Mouse (Mus musculus): Measurements from ENCODE around the gene Zfp385a. TPM values are rescaled to one million over a fixed set of nuclear protein-coding genes. Genes with fewer than 3 reads are reported as not detected.

Zfp385a gene
- total and polyA plus RNA-seq, 3 experiments = 1.2 to 59.9 (median 2.7) TPM

- dilution Hi-C loops (cut with MboI; ENCODE audit: extremely low pct_ligation_motif_present, extremely low pct_unique_long_range_greater_than_20kb, low sequenced_read_pairs) = no loop called here
- H3K27me3 ChIP-seq (replicated peaks) = no peaks in the 10 kb centered on the region
- no peak for DNase-seq (ENCODE audit: extremely low read depth)
- TF ChIP-seq SIN3A (IDR thresholded peaks at IDR 0.05; ENCODE audit: low read length) (no peak), MAX (IDR thresholded peaks at IDR 0.05; ENCODE audit: low read length) (no peak), MXI1 (IDR thresholded peaks at IDR 0.05; ENCODE audit: low read depth, low read length) (no peak), MYC (IDR thresholded peaks at IDR 0.05; ENCODE audit: low read depth, low read length) (no peak), E2F4 (IDR thresholded peaks at IDR 0.05; ENCODE audit: insufficient replicate concordance, low read depth, low read length) (no peak), GABPA (IDR thresholded peaks at IDR 0.05; ENCODE audit: insufficient replicate concordance, low read depth, low read length) (no peak), CHD2 (IDR thresholded peaks at IDR 0.05; ENCODE audit: low read length) (no peak), ZC3H11A (IDR thresholded peaks at IDR 0.05; ENCODE audit: low read depth, low read length) (no peak), IRF4 (IDR thresholded peaks at IDR 0.05; ENCODE audit: low read depth, low read length) (no peak), JUN (IDR thresholded peaks at IDR 0.05; ENCODE audit: insufficient read depth, low read depth, low read length) (no peak), EP300 (IDR thresholded peaks at IDR 0.05; ENCODE audit: low read length) (no peak), JUND (conservative IDR thresholded peaks at IDR 0.05; ENCODE audit: low read depth, low read length) (no peak)
- H3K4me1 ChIP-seq (ENCODE audit: control insufficient read depth in 1 of 2, insufficient read depth in 2 of 2) = peaks cover 15 to 46% of the 10 kb centered on the region in 2 experiments
- H3K4me3 ChIP-seq (replicated peaks in 1 of 3; ENCODE audit: low read depth in 2 of 3, low read length in 2 of 3, poor library complexity in 1 of 3) = no peak overlapping the region
- H3K4me2 ChIP-seq (ENCODE audit: insufficient read depth, low read depth, poor library complexity, severe bottlenecking) = no peak overlapping the region
- H3K9me3 ChIP-seq (replicated peaks; ENCODE audit: low read length) = no peaks in the 10 kb centered on the region
- in situ Hi-C loops (cut with MboI; ENCODE audit: low pct_ligation_motif_present, low pct_unique_long_range_greater_than_20kb, low sequenced_read_pairs) = no loop called here
- no peaks in the 10 kb centered on the region for H3K79me2 ChIP-seq (replicated peaks; ENCODE audit: control insufficient read depth, extremely low read depth, insufficient read depth, poor library complexity, severe bottlenecking)
- no peak overlapping the region for H3K27ac ChIP-seq (ENCODE audit: insufficient read depth, low read depth)
- no peaks in the 10 kb centered on the region for H3K36me3 ChIP-seq (replicated peaks in 1 of 2; ENCODE audit: control insufficient read depth in 1 of 2, insufficient read depth in 1 of 2, low read length in 1 of 2)
- H3K9ac ChIP-seq (ENCODE audit: insufficient read depth, low read depth) = no peak overlapping the region
Measured at GRCm38 (mm10) chr15:103363809-103364208, 23.9 kb upstream of the Zfp385a start.

GRCm38 (mm10) chr15:103362950-103363349, 23.1 kb upstream of the Zfp385a start:
- in situ Hi-C loops (cut with MboI; ENCODE audit: low pct_ligation_motif_present, low pct_unique_long_range_greater_than_20kb, low sequenced_read_pairs) = no loop called here
- no peak for TF ChIP-seq BHLHE40 (IDR thresholded peaks at IDR 0.05; ENCODE audit: low read depth, low read length)
- TF ChIP-seq JUN (IDR thresholded peaks at IDR 0.05; ENCODE audit: insufficient read depth, low read depth, low read length) = no peak
- TF ChIP-seq IRF4 (IDR thresholded peaks at IDR 0.05; ENCODE audit: low read depth, low read length) = no peak
- TF ChIP-seq PAX5 (IDR thresholded peaks at IDR 0.05; ENCODE audit: low read length) = no peak
- no peak for TF ChIP-seq POLR2A (IDR thresholded peaks at IDR 0.05; ENCODE audit: low read depth, low read length)
- no peak for TF ChIP-seq NRF1 (IDR thresholded peaks at IDR 0.05; ENCODE audit: low read depth, low read length)
- dilution Hi-C loops (cut with MboI; ENCODE audit: extremely low pct_ligation_motif_present, extremely low pct_unique_long_range_greater_than_20kb, low sequenced_read_pairs) = no loop called here
- Histone ChIP-seq H3K4me1 (ENCODE audit: control insufficient read depth in 1 of 2, insufficient read depth in 2 of 2) (peaks cover 18 to 54% of the 10 kb centered on the region in 2 experiments), H3K4me3 (replicated peaks in 1 of 3; ENCODE audit: low read depth in 2 of 3, low read length in 2 of 3, poor library complexity in 1 of 3) (no peak overlapping the region), H3K4me2 (ENCODE audit: insufficient read depth, low read depth, poor library complexity, severe bottlenecking) (no peak overlapping the region), H3K79me2 (replicated peaks; ENCODE audit: control insufficient read depth, extremely low read depth, insufficient read depth, poor library complexity, severe bottlenecking) (no peaks in the 10 kb centered on the region), H3K9me3 (replicated peaks; ENCODE audit: low read length) (no peaks in the 10 kb centered on the region), H3K27ac (ENCODE audit: insufficient read depth, low read depth) (no peak overlapping the region), H3K36me3 (replicated peaks in 1 of 2; ENCODE audit: control insufficient read depth in 1 of 2, insufficient read depth in 1 of 2, low read length in 1 of 2) (no peaks in the 10 kb centered on the region), H3K27me3 (replicated peaks) (no peaks in the 10 kb centered on the region), H3K9ac (ENCODE audit: insufficient read depth, low read depth) (no peak overlapping the region)
- DNase-seq (ENCODE audit: extremely low read depth) = no peak

Measured in CH12.LX (cell line).